Mouse (Mus musculus) intestine, postnatal 0 days (tissue): ENCODE measurements around the gene Hyal1. TPM values are rescaled to one million over a fixed set of nuclear protein-coding genes. Genes with fewer than 3 reads are reported as not detected.
A peak's percentile ranks its signal among the peaks of the same experiment; 100 is the strongest.

Experiments used
- ATAC-seq: fragments of 200-750 bp; cut with Nextera tagmentation; 2 replicates; pipeline ENCODE4 v1.8.0; 2017; ENCODE audit warnings: mild to moderate bottlenecking, moderate TSS enrichment, moderate library complexity
- H3K27ac ChIP-seq: fragments of 300-500 bp; sonication (generic); 2 replicates; pipeline ENCODE4 v1.5.1; 2014; ENCODE audit warnings: mild to moderate bottlenecking, low read depth, low read length, moderate library complexity
- H3K27me3 ChIP-seq: fragments of 300-500 bp; sonication (generic); replicated peaks from 2 replicates; pipeline ENCODE4 v1.6.1; 2014; ENCODE audit warnings: low read length, mixed read lengths; ENCODE audit not compliant: control insufficient read depth, insufficient read depth
- H3K36me3 ChIP-seq: fragments of 300-500 bp; sonication (generic); 2 replicates; pipeline ENCODE4 v1.6.1; 2014; ENCODE audit warnings: mild to moderate bottlenecking, moderate library complexity; ENCODE audit not compliant: control insufficient read depth, insufficient read depth
- H3K4me1 ChIP-seq: fragments of 300-500 bp; sonication (generic); replicated peaks from 2 replicates; pipeline ENCODE4 v1.6.1; 2014; ENCODE audit warnings: antibody characterized with exemption, low read length, mixed read lengths; ENCODE audit not compliant: control insufficient read depth, insufficient read depth
- H3K4me2 ChIP-seq: fragments of 300-500 bp; sonication (generic); replicated peaks from 2 replicates; pipeline ENCODE4 v1.6.1; 2014; ENCODE audit warnings: low read depth, mild to moderate bottlenecking, moderate library complexity
- H3K4me3 ChIP-seq: fragments of 300-500 bp; sonication (generic); 2 replicates; pipeline ENCODE4 v1.5.1; 2014; ENCODE audit warnings: low read depth, low read length
- H3K9ac ChIP-seq: fragments of 300-500 bp; sonication (generic); 2 replicates; pipeline ENCODE4 v1.6.1; 2014; ENCODE audit warnings: mild to moderate bottlenecking, low read depth, low read length
- H3K9me3 ChIP-seq: fragments of 300-500 bp; sonication (generic); 2 replicates; pipeline ENCODE4 v1.6.1; 2016; ENCODE audit warnings: mixed run types; ENCODE audit not compliant: control insufficient read depth
- CTCF ChIP-seq: sonication (generic); IDR thresholded peaks from 2 replicates; pipeline ENCODE4 v1.5.1; 2016; ENCODE audit warnings: low read depth, mild to moderate bottlenecking, control low read depth, antibody characterized with exemption, moderate library complexity
- WGBS: fragments of 180-500 bp; shearing (Covaris S2); extraction: QIAGEN DNeasy Blood & Tissue Kit; methylation state at CpG from one replicate; pipeline ENCODE4 v1.1.7; 2014; 5-methylcytosine and 5-hydroxymethylcytosine counted together
- polyA plus RNA-seq: library from polyadenylated mRNA; unstranded; fragments of >200 nt; fragmentation: Nextera tagmentation; extraction: Ambion mirVana; gene quantifications from 2 replicates; pipeline ENCODE4 v1.2.1, GENCODE M21; 2015

Hyal1 gene
- polyA plus RNA-seq, 1 experiment from 2014 or later = 2.4 TPM

DNA sequence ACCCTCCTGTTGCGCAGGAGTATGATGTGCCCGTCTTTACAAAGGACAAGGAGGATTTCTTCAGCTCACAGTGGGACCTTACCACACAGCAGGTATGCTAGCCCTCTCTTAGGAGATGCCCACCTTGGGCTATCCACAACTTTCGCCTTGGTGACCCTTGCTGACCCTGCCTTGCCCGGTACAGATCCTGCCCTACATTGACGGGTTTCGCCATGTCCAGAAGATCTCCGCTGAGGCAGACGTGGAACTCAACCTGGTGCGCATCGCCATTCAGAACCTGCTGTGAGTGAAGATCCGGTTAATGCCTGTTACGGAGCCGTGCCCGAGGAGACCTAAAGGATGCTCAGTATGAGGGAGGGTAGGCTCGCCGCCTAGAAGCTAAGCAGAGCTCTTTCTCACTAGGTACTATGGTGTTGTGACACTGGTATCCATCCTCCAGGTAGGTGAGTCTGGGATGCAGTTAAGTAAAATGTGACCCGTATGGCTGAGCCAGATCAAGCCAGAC, 32.5 kb upstream of the Hyal1 start:
- no peak for ATAC-seq
- 96% methylated on average over 17 of the region's 17 CpGs for WGBS
- H3K36me3 ChIP-seq = peaks cover 22% of the 10 kb centered on the region
- H3K27me3 ChIP-seq = no peaks in the 10 kb centered on the region
- TF ChIP-seq CTCF = no peak
- no peaks in the 10 kb centered on the region for H3K9me3 ChIP-seq
- H3K4me3 ChIP-seq = no peak overlapping the region
- no peak overlapping the region for H3K27ac ChIP-seq
- no peak overlapping the region for H3K9ac ChIP-seq
- H3K4me2 ChIP-seq = no peak overlapping the region
- no peaks in the 10 kb centered on the region; the same call in none of the 2 replicates for H3K4me1 ChIP-seq

DNA sequence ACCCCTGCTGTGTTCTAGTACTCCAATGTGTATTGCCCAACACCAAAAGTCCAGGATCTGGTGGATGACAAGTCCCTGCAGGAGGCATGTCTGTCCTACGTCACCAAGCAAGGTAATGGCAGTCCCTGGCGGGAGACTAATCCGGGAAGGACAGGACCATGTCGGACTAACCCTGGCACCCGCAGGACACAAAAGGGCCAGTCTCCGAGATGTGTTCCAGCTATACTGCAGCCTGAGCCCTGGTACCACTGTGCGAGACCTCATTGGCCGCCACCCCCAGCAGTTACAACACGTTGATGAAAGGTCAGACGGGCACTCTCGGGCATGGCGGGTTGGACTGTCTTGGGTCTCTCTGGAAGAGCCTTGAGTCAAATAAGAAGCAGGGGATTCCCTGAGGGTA, 32.0 kb upstream of the Hyal1 start:
- Histone ChIP-seq H3K9ac (no peak overlapping the region), H3K9me3 (no peaks in the 10 kb centered on the region), H3K27me3 (no peaks in the 10 kb centered on the region), H3K4me2 (no peak overlapping the region), H3K36me3 (peaks cover 17% of the 10 kb centered on the region), H3K27ac (no peak overlapping the region), H3K4me1 (no peaks in the 10 kb centered on the region; the same call in none of the 2 replicates), H3K4me3 (no peak overlapping the region)
- no peak for TF ChIP-seq CTCF
- WGBS = 89% methylated on average over 12 of the region's 12 CpGs
- ATAC-seq = no peak

DNA sequence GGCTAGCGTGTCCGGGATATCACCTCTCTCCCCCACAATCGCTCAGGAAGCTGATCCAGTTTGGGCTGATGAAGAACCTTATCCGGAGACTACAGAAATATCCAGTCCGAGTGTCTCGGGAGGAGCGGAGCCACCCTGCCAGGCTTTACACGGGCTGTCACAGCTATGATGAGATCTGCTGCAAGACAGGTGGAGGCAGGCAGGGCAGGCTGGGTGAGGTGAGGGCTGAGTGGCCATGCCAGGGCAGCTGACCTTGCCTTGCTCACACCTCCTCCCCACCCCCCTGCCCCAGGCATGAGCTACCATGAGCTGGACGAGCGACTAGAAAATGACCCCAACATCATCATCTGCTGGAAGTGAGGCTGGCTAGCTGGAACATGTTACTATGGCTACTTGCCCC, 31.5 kb upstream of the Hyal1 start:
- WGBS = 87% methylated on average over 10 of the region's 10 CpGs
- H3K9me3 ChIP-seq = no peaks in the 10 kb centered on the region
- no peak overlapping the region for H3K4me3 ChIP-seq
- no peak overlapping the region for H3K27ac ChIP-seq
- no peaks in the 10 kb centered on the region; the same call in none of the 2 replicates for H3K4me1 ChIP-seq
- peaks cover 12% of the 10 kb centered on the region; the same call in 1 of the 2 replicates for H3K36me3 ChIP-seq
- no peak for TF ChIP-seq CTCF
- no peak for ATAC-seq
- no peak overlapping the region for H3K4me2 ChIP-seq
- no peaks in the 10 kb centered on the region for H3K27me3 ChIP-seq
- no peak overlapping the region for H3K9ac ChIP-seq

DNA sequence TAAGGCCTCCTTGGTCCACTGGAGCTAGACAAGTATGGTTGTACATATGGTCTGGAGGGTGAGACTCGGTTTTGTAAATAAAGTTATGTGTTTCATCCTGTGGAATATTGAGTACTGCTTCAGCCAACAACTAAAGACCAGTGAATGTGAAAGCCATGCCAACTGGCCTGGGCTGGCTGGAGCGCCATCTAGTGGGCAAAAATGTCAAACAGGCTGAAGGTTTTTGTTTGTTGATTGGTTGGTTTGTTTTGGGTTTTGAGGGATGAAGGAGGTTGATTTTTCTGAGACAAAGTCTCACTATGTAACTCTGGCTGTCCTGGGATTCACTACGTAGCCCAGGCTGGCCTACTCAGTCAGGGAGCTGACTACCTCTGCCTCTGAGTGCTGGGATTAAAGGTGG, 31.1 kb upstream of the Hyal1 start:
- WGBS = 8% methylated on average over 3 of the region's 3 CpGs
- H3K36me3 ChIP-seq = peaks cover 12% of the 10 kb centered on the region; the same call in 1 of the 2 replicates
- H3K4me1 ChIP-seq = no peaks in the 10 kb centered on the region; the same call in none of the 2 replicates

DNA sequence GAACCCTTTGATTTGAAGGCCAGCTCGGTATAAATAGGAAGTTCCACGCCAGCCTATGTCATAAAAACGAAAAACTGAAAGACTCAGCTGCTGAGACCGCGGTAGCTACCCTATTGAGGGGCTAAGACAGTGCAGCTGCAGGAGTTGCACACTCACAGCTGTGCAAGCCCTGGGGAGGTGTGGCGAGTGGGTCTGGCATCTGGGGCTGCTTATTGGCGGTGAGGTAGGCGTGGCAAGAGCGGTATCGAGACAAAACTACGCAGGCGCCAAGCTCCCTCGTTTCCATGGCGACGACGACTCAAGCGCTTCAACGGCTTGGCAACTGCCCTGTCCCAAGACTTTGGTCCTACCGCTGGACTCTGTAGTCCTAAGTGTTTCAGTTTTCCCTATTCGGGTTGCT, 29.7 kb upstream of the Hyal1 start, which contains the start of gene Zmynd10:
Gene Zmynd10, plus strand, starts transcription at position 273 of the 400 bp plus-strand sequence.
- Histone ChIP-seq H3K4me3 (no peak within 1 kb of the TSS), H3K9me3 (no peaks in the 10 kb centered on the region), H3K27me3 (no peaks in the 10 kb centered on the region), H3K36me3 (peaks cover 12% of the 10 kb centered on the region; the same call in 1 of the 2 replicates), H3K4me1 (peaks cover 10% of the 10 kb centered on the region; the same call in 1 of the 2 replicates), H3K9ac (no peak within 1 kb of the TSS), H3K4me2 (peak within 1 kb of the TSS; percentile 48), H3K27ac (no peak within 1 kb of the TSS)
- ATAC-seq = peak; percentile 47
- no peak for TF ChIP-seq CTCF
- 3% methylated on average over 20 of the region's 20 CpGs for WGBS

More for the DNA sequence above, 31.1 kb upstream of the Hyal1 start:
- H3K9me3 ChIP-seq = no peaks in the 10 kb centered on the region
- H3K4me3 ChIP-seq = no peak overlapping the region
- TF ChIP-seq CTCF = peak; percentile 96
- H3K27me3 ChIP-seq = no peaks in the 10 kb centered on the region
- H3K9ac ChIP-seq = no peak overlapping the region
- ATAC-seq = no peak
- no peak overlapping the region for H3K27ac ChIP-seq
- H3K4me2 ChIP-seq = no peak overlapping the region

DNA sequence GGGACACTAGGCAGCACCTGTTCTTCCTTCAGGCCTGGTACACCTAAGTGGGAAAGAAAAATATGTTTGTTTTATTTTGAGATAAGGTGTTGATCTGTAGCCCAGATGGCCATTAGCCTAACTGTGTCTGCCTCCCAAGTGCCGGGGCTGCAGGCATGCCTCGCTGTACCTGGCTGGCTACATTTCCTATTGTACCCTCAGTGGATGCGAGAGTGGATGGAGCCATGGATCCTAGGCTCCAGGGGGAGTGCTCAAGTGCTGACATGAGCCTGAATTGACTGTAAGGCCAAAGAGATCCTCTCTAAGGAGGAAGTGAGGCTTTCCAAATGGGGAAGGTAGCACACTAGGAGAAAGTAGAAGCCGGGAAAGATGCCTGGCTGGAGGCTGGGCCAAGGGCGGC, 28.8 kb upstream of the Hyal1 start:
- H3K27ac ChIP-seq = no peak overlapping the region
- no peak overlapping the region for H3K4me3 ChIP-seq
- TF ChIP-seq CTCF = no peak
- no peaks in the 10 kb centered on the region for H3K27me3 ChIP-seq
- H3K9ac ChIP-seq = no peak overlapping the region
- no peaks in the 10 kb centered on the region for H3K9me3 ChIP-seq
- H3K4me2 ChIP-seq = no peak overlapping the region
- H3K36me3 ChIP-seq = peaks cover 12% of the 10 kb centered on the region; the same call in 1 of the 2 replicates
- no peak for ATAC-seq
- H3K4me1 ChIP-seq = peaks cover 10% of the 10 kb centered on the region; the same call in 1 of the 2 replicates
- WGBS = 78% methylated on average over 5 of the region's 5 CpGs

DNA sequence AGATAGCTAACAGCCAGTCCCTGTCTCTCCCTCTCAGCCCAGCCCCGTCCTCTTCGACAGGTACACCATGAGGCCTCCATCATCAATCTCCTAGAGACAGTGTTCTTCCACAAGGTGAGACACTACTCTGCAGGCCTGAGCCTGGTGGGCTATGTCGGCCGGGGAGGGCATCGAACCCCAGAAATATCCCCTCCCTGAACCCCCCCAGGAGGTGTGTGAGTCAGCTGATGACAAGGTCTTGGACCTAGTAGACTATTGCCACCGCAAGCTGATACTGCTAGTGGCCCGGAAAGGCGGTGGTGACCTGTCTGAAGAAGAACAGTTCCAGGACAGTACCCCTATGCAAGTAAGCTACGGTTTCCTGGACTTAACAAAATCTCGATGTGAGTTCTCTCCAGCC, 27.9 kb upstream of the Hyal1 start:
- WGBS = 89% methylated on average over 10 of the region's 10 CpGs
- no peak for ATAC-seq
- H3K27me3 ChIP-seq = no peaks in the 10 kb centered on the region
- TF ChIP-seq CTCF = no peak
- no peaks in the 10 kb centered on the region for H3K9me3 ChIP-seq
- no peak overlapping the region for H3K9ac ChIP-seq
- H3K27ac ChIP-seq = no peak overlapping the region
- no peak overlapping the region for H3K4me2 ChIP-seq
- H3K4me1 ChIP-seq = peaks cover 16% of the 10 kb centered on the region; the same call in 1 of the 2 replicates
- no peak overlapping the region for H3K4me3 ChIP-seq
- peaks cover 12% of the 10 kb centered on the region; the same call in 1 of the 2 replicates for H3K36me3 ChIP-seq
